Mouse (Mus musculus): ENCODE results near the gene Pigk. TPM values are rescaled to one million over a fixed set of nuclear protein-coding genes. Genes with fewer than 3 reads are reported as not detected.

The Pigk gene
- total RNA-seq, 1 experiment = 44.6 TPM

DNA sequence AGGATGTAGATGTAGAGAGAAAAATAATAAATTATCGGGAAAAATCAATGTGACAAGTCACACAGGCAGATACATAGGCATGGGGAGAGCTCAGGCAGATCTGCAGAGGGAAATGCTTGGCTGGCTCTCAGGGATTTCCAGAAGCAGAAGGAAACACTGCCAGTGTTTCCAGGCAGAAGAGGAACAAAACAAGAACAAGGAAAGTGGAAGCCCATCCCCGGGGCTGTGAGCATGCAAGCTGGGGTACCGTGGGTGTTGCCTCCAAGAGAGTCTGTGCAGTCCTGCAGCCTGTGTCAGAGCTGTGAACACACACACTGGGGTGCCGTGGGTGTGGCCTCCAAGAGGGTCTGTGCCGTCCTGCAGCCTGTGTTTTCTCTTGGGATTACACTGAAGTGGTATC, 279.7 kb downstream of the Pigk start:
- Histone ChIP-seq H3K36me3 (ENCODE audit: control insufficient read depth, insufficient read depth, low read length, poor library complexity, severe bottlenecking) (no peaks in the 10 kb centered on the region), H3K4me3 (ENCODE audit: insufficient read depth in 1 of 2, low read depth in 1 of 2, low read length in 2 of 2, poor library complexity in 1 of 2, severe bottlenecking in 1 of 2) (no peak overlapping the region), H3K9me3 (ENCODE audit: control insufficient read depth, insufficient read depth, low read depth, low read length) (no peaks in the 10 kb centered on the region), H3K4me1 (ENCODE audit: control insufficient read depth in 2 of 2, insufficient read depth in 2 of 2, low read length in 2 of 2, poor library complexity in 1 of 2) (no peaks in the 10 kb centered on the region), H3K9ac (ENCODE audit: insufficient read depth, low read depth, low read length, poor library complexity, severe bottlenecking) (no peak overlapping the region), H3K27ac (ENCODE audit: insufficient read depth, low read depth, low read length, poor library complexity, severe bottlenecking) (no peak overlapping the region)
- no peak for DNase-seq (ENCODE audit: low read depth, low spot score)
- in situ Hi-C loops (cut with MboI; ENCODE audit: low sequenced_read_pairs in 2 of 2, unreplicated experiment in 2 of 2) = no loop called here
- TF ChIP-seq MAFK (IDR thresholded peaks at IDR 0.05; ENCODE audit: insufficient read depth, low read depth, low read length) = no peak
- no peak for TF ChIP-seq HCFC1 (IDR thresholded peaks at IDR 0.05; ENCODE audit: borderline replicate concordance, insufficient read depth, low read length)
- no peak for TF ChIP-seq CHD2 (IDR thresholded peaks at IDR 0.05; ENCODE audit: low read depth, low read length)
- TF ChIP-seq ZC3H11A (IDR thresholded peaks at IDR 0.05; ENCODE audit: borderline replicate concordance, low read depth, low read length) = no peak
- no peak for TF ChIP-seq ZNF384 (IDR thresholded peaks at IDR 0.05; ENCODE audit: low read depth, low read length)

DNA sequence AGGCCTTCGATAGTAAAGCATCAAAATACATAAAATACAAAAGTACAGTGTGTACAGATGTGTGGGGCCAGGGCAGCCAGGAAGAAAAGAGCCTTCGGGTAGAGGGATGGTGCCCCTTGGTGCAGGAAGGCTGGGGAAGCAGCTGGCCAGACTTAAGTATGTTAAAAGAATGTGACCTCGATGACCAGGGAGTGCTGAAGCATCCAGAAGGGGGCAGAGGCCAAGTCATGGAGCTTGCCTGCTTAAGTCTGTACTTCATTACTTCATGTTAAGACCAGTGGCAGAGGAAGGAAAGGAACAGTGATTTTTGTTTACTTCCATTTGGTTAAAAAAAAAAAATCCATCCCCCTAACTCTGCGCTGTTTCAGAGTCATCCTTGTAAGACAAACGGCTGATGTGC, 284.2 kb downstream of the Pigk start:
- Histone ChIP-seq H3K36me3 (ENCODE audit: control insufficient read depth, insufficient read depth, low read length, poor library complexity, severe bottlenecking) (no peaks in the 10 kb centered on the region), H3K9ac (ENCODE audit: insufficient read depth, low read depth, low read length, poor library complexity, severe bottlenecking) (no peak overlapping the region), H3K9me3 (ENCODE audit: control insufficient read depth, insufficient read depth, low read depth, low read length) (no peaks in the 10 kb centered on the region), H3K27ac (ENCODE audit: insufficient read depth, low read depth, low read length, poor library complexity, severe bottlenecking) (no peak overlapping the region), H3K4me1 (ENCODE audit: control insufficient read depth in 2 of 2, insufficient read depth in 2 of 2, low read length in 2 of 2, poor library complexity in 1 of 2) (no peaks in the 10 kb centered on the region), H3K4me3 (ENCODE audit: insufficient read depth in 1 of 2, low read depth in 1 of 2, low read length in 2 of 2, poor library complexity in 1 of 2, severe bottlenecking in 1 of 2) (no peak overlapping the region)
- no peak for TF ChIP-seq CHD2 (IDR thresholded peaks at IDR 0.05; ENCODE audit: low read depth, low read length)
- no peak for TF ChIP-seq ZNF384 (IDR thresholded peaks at IDR 0.05; ENCODE audit: low read depth, low read length)
- TF ChIP-seq MAFK (IDR thresholded peaks at IDR 0.05; ENCODE audit: insufficient read depth, low read depth, low read length) = no peak
- no peak for TF ChIP-seq ZC3H11A (IDR thresholded peaks at IDR 0.05; ENCODE audit: borderline replicate concordance, low read depth, low read length)
- TF ChIP-seq HCFC1 (IDR thresholded peaks at IDR 0.05; ENCODE audit: borderline replicate concordance, insufficient read depth, low read length) = no peak
- no peak for DNase-seq (ENCODE audit: low read depth, low spot score)
- in situ Hi-C loops (cut with MboI; ENCODE audit: low sequenced_read_pairs in 2 of 2, unreplicated experiment in 2 of 2) = no loop called here

DNA sequence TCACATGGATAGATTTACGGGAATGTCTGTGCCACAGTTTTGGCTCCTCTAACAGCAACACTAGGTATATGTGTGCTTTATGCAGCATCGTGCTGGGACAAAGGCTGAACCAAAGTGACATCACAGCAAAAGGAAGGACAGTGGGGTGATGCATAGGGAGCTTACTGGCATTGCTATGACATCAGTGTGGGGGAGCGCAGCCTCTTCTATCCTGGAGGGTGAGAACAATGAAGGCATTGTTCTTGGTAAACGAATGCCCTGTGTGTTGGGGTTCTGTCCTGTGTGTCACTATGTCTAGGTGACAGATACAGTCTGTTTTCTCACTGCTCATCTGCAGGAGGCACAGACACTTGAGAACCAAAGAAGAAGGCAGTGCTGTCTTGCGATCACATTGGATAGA, 285.0 kb downstream of the Pigk start:
- Histone ChIP-seq H3K4me1 (ENCODE audit: control insufficient read depth in 2 of 2, insufficient read depth in 2 of 2, low read length in 2 of 2, poor library complexity in 1 of 2) (no peaks in the 10 kb centered on the region), H3K36me3 (ENCODE audit: control insufficient read depth, insufficient read depth, low read length, poor library complexity, severe bottlenecking) (no peaks in the 10 kb centered on the region), H3K27ac (ENCODE audit: insufficient read depth, low read depth, low read length, poor library complexity, severe bottlenecking) (no peak overlapping the region), H3K9ac (ENCODE audit: insufficient read depth, low read depth, low read length, poor library complexity, severe bottlenecking) (no peak overlapping the region), H3K4me3 (ENCODE audit: insufficient read depth in 1 of 2, low read depth in 1 of 2, low read length in 2 of 2, poor library complexity in 1 of 2, severe bottlenecking in 1 of 2) (no peak overlapping the region), H3K9me3 (ENCODE audit: control insufficient read depth, insufficient read depth, low read depth, low read length) (no peaks in the 10 kb centered on the region)
- TF ChIP-seq ZNF384 (IDR thresholded peaks at IDR 0.05; ENCODE audit: low read depth, low read length) = no peak
- TF ChIP-seq HCFC1 (IDR thresholded peaks at IDR 0.05; ENCODE audit: borderline replicate concordance, insufficient read depth, low read length) = no peak
- TF ChIP-seq MAFK (IDR thresholded peaks at IDR 0.05; ENCODE audit: insufficient read depth, low read depth, low read length) = no peak
- no peak for TF ChIP-seq ZC3H11A (IDR thresholded peaks at IDR 0.05; ENCODE audit: borderline replicate concordance, low read depth, low read length)
- no peak for TF ChIP-seq CHD2 (IDR thresholded peaks at IDR 0.05; ENCODE audit: low read depth, low read length)
- DNase-seq (ENCODE audit: low read depth, low spot score) = no peak
- in situ Hi-C loops (cut with MboI; ENCODE audit: low sequenced_read_pairs in 2 of 2, unreplicated experiment in 2 of 2) = no loop called here

DNA sequence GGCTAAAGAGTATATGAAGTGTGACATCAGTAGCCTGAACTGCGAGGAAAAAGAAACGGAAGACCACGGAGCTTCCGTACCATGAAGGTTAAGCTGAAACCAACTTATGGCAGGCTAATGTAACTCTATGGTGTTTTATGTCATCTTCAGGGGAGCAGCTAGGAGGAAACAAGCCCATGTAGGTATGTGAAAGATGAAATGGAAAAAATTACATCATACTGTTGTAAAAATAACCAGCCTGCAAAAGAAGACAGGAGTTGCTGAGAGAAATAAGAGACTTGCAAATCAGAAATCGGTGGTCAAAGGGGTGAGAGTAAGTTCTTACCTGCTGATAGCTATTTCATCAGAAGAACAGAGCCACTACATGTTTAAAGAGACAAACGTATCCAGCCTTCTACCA, 293.0 kb downstream of the Pigk start:
- H3K4me1 ChIP-seq (ENCODE audit: control insufficient read depth in 2 of 2, insufficient read depth in 2 of 2, low read length in 2 of 2, poor library complexity in 1 of 2) = no peaks in the 10 kb centered on the region
- no peaks in the 10 kb centered on the region for H3K9me3 ChIP-seq (ENCODE audit: control insufficient read depth, insufficient read depth, low read depth, low read length)
- H3K36me3 ChIP-seq (ENCODE audit: control insufficient read depth, insufficient read depth, low read length, poor library complexity, severe bottlenecking) = no peaks in the 10 kb centered on the region
- no peak for TF ChIP-seq MAFK (IDR thresholded peaks at IDR 0.05; ENCODE audit: insufficient read depth, low read depth, low read length)
- TF ChIP-seq ZC3H11A (IDR thresholded peaks at IDR 0.05; ENCODE audit: borderline replicate concordance, low read depth, low read length) = no peak
- TF ChIP-seq HCFC1 (IDR thresholded peaks at IDR 0.05; ENCODE audit: borderline replicate concordance, insufficient read depth, low read length) = no peak
- DNase-seq (ENCODE audit: low read depth, low spot score) = no peak
- H3K4me3 ChIP-seq (ENCODE audit: insufficient read depth in 1 of 2, low read depth in 1 of 2, low read length in 2 of 2, poor library complexity in 1 of 2, severe bottlenecking in 1 of 2) = no peak overlapping the region
- H3K9ac ChIP-seq (ENCODE audit: insufficient read depth, low read depth, low read length, poor library complexity, severe bottlenecking) = no peak overlapping the region
- H3K27ac ChIP-seq (ENCODE audit: insufficient read depth, low read depth, low read length, poor library complexity, severe bottlenecking) = no peak overlapping the region
- in situ Hi-C loops (cut with MboI; ENCODE audit: low sequenced_read_pairs in 2 of 2, unreplicated experiment in 2 of 2) = no loop called here

DNA sequence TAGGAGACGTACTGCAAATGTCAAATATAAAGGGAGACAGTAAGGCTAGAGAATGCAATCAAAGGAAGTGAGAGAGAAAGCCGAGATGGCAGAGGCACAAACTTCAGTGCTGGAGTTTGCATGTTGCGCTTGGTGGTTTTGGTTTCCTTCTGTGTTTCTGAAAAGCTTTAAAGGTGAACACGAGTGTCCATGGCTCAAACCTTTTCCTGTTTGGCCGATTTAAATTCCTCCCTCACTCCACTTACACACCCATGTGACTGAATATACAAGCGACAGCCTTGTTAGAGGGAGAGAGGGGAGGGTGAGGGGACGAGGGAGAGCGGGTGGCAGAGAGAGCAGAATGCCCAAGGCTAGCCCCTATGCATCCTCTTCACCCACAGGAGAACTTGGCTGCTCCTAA, 302.5 kb downstream of the Pigk start:
- H3K4me1 ChIP-seq (ENCODE audit: control insufficient read depth in 2 of 2, insufficient read depth in 2 of 2, low read length in 2 of 2, poor library complexity in 1 of 2) = no peaks in the 10 kb centered on the region
- in situ Hi-C loops (cut with MboI; ENCODE audit: low sequenced_read_pairs in 2 of 2, unreplicated experiment in 2 of 2) = no loop called here
- H3K36me3 ChIP-seq (ENCODE audit: control insufficient read depth, insufficient read depth, low read length, poor library complexity, severe bottlenecking) = no peaks in the 10 kb centered on the region
- H3K9ac ChIP-seq (ENCODE audit: insufficient read depth, low read depth, low read length, poor library complexity, severe bottlenecking) = no peak overlapping the region
- H3K9me3 ChIP-seq (ENCODE audit: control insufficient read depth, insufficient read depth, low read depth, low read length) = no peaks in the 10 kb centered on the region
- no peak overlapping the region for H3K27ac ChIP-seq (ENCODE audit: insufficient read depth, low read depth, low read length, poor library complexity, severe bottlenecking)
- no peak for DNase-seq (ENCODE audit: low read depth, low spot score)
- no peak overlapping the region for H3K4me3 ChIP-seq (ENCODE audit: insufficient read depth in 1 of 2, low read depth in 1 of 2, low read length in 2 of 2, poor library complexity in 1 of 2, severe bottlenecking in 1 of 2)
- TF ChIP-seq HCFC1 (IDR thresholded peaks at IDR 0.05; ENCODE audit: borderline replicate concordance, insufficient read depth, low read length) = no peak
- TF ChIP-seq ZC3H11A (IDR thresholded peaks at IDR 0.05; ENCODE audit: borderline replicate concordance, low read depth, low read length) = no peak
- no peak for TF ChIP-seq ZNF384 (IDR thresholded peaks at IDR 0.05; ENCODE audit: low read depth, low read length)
- TF ChIP-seq CHD2 (IDR thresholded peaks at IDR 0.05; ENCODE audit: low read depth, low read length) = no peak
- no peak for TF ChIP-seq MAFK (IDR thresholded peaks at IDR 0.05; ENCODE audit: insufficient read depth, low read depth, low read length)

Data from ES-E14 (cell line).